Mouse (Mus musculus) lung, postnatal 0 days (tissue): ENCODE data around the gene Cfap61.

Experiments
- CTCF ChIP-seq: IDR thresholded peaks from 2 replicates; pipeline ENCODE4 v1.5.1; 2016; ENCODE audit warnings: antibody characterized with exemption, mild to moderate bottlenecking
- EP300 ChIP-seq: IDR thresholded peaks from 2 replicates; pipeline ENCODE4 v1.6.1; 2016; ENCODE audit warnings: antibody characterized with exemption, mild to moderate bottlenecking, control low read depth

- no peak for TF ChIP-seq EP300
- no peak for TF ChIP-seq CTCF
These were observed 36.8 kb downstream of the Cfap61 start for GRCm38 (mm10) chr2:145971237-145972010.
